Mouse (Mus musculus): ENCODE measurements at regions not wholly inside any gene's neighbourhood (a gene's known extent, or its start where the extent isn't known, plus 50 kb on each side); places are given as distances from the start of the nearest gene placed in this dataset.

DNA sequence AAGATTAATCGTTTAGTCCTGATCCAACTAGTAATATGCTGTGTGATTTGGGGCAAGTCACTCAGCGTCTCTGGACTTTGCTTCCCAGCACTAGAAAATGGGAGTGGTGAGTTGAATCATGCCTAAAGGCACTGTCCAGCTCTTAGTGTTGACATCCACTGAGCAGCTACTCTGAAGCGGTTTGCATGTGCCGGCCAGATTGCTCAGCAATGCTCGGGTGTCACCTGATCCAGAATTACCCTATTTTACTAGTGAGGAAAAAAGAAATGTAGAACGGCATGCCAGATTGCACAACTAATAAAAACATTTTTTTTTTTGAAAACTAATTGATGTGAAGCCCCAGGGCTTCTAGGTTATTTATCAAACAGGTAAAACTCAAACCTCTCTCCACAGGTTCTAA is 122.0 kb upstream of the Slc44a1 start:
- Histone ChIP-seq H3K4me3 (no peak overlapping the region), H3K27ac (no peak overlapping the region)
- no peak for DNase-seq (ENCODE audit: extremely low spot score in 1 of 2, low spot score in 2 of 2)
- TF ChIP-seq CTCF (IDR thresholded peaks at IDR 0.05) = no peak
- intact Hi-C loops (cut with DNase I) = no loop called here

DNA sequence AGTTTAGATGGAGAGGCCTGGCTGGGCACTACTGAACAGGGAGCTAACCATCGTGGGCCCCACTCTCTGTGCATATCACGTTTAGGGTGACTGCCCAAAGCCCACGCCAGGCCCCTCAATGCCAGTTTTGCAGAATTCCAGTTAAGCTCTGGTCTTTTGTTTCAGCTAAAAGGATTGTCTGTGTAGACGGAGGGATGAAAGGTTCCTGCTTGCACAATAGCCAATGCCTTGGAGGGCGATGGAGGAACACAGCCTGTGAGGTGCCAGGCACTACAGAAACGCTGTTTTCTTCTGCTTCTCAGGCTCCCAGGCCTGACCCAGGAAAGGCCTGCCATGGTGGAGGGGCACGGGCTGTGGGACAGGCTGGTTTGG is 122.8 kb upstream of the Slc44a1 start:
- H3K27ac ChIP-seq = no peak overlapping the region
- no peak for DNase-seq (ENCODE audit: extremely low spot score in 1 of 2, low spot score in 2 of 2)
- intact Hi-C loops (cut with DNase I) = no loop called here
- TF ChIP-seq CTCF (IDR thresholded peaks at IDR 0.05) = no peak
- H3K4me3 ChIP-seq = no peak overlapping the region

GRCm38 (mm10) chr4:53316796-53317452 is 123.3 kb upstream of the Slc44a1 start:
- DNase-seq (ENCODE audit: extremely low spot score in 1 of 2, low spot score in 2 of 2) = no peak
- TF ChIP-seq CTCF (IDR thresholded peaks at IDR 0.05) = no peak
- intact Hi-C loops (cut with DNase I) = no loop called here
- Histone ChIP-seq H3K4me3 (no peak overlapping the region), H3K27ac (no peak overlapping the region)

GRCm38 (mm10) chr4:53315876-53316762 is 124.1 kb upstream of the Slc44a1 start:
- peak overlapping the region; percentile 19; the same call in 1 of the 2 replicates for H3K27ac ChIP-seq
- TF ChIP-seq CTCF (IDR thresholded peaks at IDR 0.05) = no peak
- intact Hi-C loops (cut with DNase I) = no loop called here

GRCm38 (mm10) chr4:53315121-53315875 is 124.9 kb upstream of the Slc44a1 start:
- intact Hi-C loops (cut with DNase I) = no loop called here
- TF ChIP-seq CTCF (IDR thresholded peaks at IDR 0.05) = no peak
- peak in 1 of 2 experiments; percentile 28 for DNase-seq (ENCODE audit: extremely low spot score in 1 of 2, low spot score in 2 of 2)

More at GRCm38 (mm10) chr4:53315876-53316762, 124.1 kb upstream of the Slc44a1 start:
- H3K4me3 ChIP-seq = no peak overlapping the region
- DNase-seq (ENCODE audit: extremely low spot score in 1 of 2, low spot score in 2 of 2) = peak in 1 of 2 experiments; percentile 29

GRCm38 (mm10) chr4:53314076-53314475 is 126.1 kb upstream of the Slc44a1 start:
- intact Hi-C loops (cut with DNase I) = no loop called here
- Histone ChIP-seq H3K27ac (no peak overlapping the region), H3K4me3 (no peak overlapping the region)
- no peak for DNase-seq (ENCODE audit: extremely low spot score in 1 of 2, low spot score in 2 of 2)
- TF ChIP-seq CTCF (IDR thresholded peaks at IDR 0.05) = no peak

More at GRCm38 (mm10) chr4:53315121-53315875, 124.9 kb upstream of the Slc44a1 start:
- Histone ChIP-seq H3K4me3 (no peak overlapping the region), H3K27ac (peak overlapping the region; percentile 19; the same call in 1 of the 2 replicates)

- no peak for DNase-seq (ENCODE audit: extremely low spot score in 1 of 2, low spot score in 2 of 2)
- TF ChIP-seq CTCF (IDR thresholded peaks at IDR 0.05) = no peak
- Histone ChIP-seq H3K4me3 (no peak overlapping the region), H3K27ac (no peak overlapping the region)
- intact Hi-C loops (cut with DNase I) = no loop called here
Observed at GRCm38 (mm10) chr4:53307121-53307520, 133.1 kb upstream of the Slc44a1 start.

- intact Hi-C loops (cut with DNase I) = no loop called here
- TF ChIP-seq CTCF (IDR thresholded peaks at IDR 0.05) = no peak
- Histone ChIP-seq H3K4me3 (no peak overlapping the region), H3K27ac (no peak overlapping the region)
- DNase-seq (ENCODE audit: extremely low spot score in 1 of 2, low spot score in 2 of 2) = no peak
Observed at GRCm38 (mm10) chr4:53304782-53305385, 135.3 kb upstream of the Slc44a1 start.

DNA sequence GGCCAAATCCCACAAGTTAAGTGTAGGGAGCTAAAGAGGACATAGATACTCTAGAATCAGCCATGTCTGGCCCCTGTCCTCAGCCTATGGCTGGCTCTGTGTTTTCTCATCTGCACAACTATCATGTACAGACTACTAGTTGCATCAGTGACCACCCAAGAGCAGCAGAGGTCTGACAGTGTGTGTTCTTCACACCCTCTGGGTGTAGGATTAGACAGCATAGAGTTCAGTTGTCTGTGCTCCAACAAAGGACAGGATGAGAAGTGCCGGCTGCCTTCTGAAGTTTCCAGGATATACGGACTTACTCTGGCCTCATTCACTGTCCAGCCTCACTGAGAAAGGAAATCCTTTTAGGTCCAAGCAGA is 135.9 kb upstream of the Slc44a1 start:
- Histone ChIP-seq H3K4me3 (no peak overlapping the region), H3K27ac (no peak overlapping the region)
- intact Hi-C loops (cut with DNase I) = no loop called here
- TF ChIP-seq CTCF (IDR thresholded peaks at IDR 0.05) = no peak
- no peak for DNase-seq (ENCODE audit: extremely low spot score in 1 of 2, low spot score in 2 of 2)

- H3K27ac ChIP-seq = no peak overlapping the region
- DNase-seq (ENCODE audit: extremely low spot score in 1 of 2, low spot score in 2 of 2) = no peak
- TF ChIP-seq CTCF (IDR thresholded peaks at IDR 0.05) = no peak
- H3K4me3 ChIP-seq = no peak overlapping the region
- intact Hi-C loops (cut with DNase I) = no loop called here
Observed at GRCm38 (mm10) chr4:53303621-53304289, 136.5 kb upstream of the Slc44a1 start.

DNA sequence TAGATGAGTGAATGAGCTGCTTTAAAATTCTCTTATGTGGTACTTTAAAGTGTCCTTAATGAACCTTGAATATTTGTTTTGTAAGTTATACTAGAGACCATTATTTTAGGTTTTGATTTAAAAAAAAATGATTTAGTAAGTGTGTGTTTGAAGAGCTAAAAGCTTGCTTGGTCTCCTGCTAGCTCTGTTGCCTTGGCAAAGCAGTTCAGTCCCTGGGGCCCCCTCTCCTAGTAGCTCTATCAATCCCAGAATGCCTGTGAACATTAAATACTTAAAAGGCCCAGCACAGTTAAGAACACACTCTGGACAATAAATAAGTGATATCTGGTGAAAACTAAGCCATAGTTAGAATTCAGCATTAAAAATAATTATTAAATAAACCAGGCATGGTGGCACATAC is 138.3 kb upstream of the Abca1 start:
- H3K4me3 ChIP-seq = no peak overlapping the region
- no peak for TF ChIP-seq CTCF (IDR thresholded peaks at IDR 0.05)

More for the DNA sequence above, 138.3 kb upstream of the Abca1 start:
- no peak for DNase-seq (ENCODE audit: extremely low spot score in 1 of 2, low spot score in 2 of 2)
- intact Hi-C loops (cut with DNase I) = no loop called here
- no peak overlapping the region for H3K27ac ChIP-seq
